Mouse (Mus musculus) embryonic fibroblast, embryonic 13.5 days (primary cell): ENCODE results near the gene Trim52.

ENCODE experiments used
- CTCF ChIP-seq: IDR thresholded peaks from 2 replicates; pipeline ENCODE4 v1.5.1; 2011; ENCODE audit warnings: mild to moderate bottlenecking, control low read depth, low read length, moderate library complexity, borderline replicate concordance; ENCODE audit not compliant: insufficient read depth
- POLR2A ChIP-seq: IDR thresholded peaks from 2 replicates; pipeline ENCODE4 v1.6.1; 2011; ENCODE audit warnings: low read depth, mild to moderate bottlenecking, control low read depth, low read length, moderate library complexity

- TF ChIP-seq CTCF (no peak), POLR2A (no peak)
These were observed 30.3 kb downstream of the Trim52 start for GRCm38 (mm10) chr14:106136272-106136671.
